28 mouse cellular contexts compared by ENCODE assay signal in the genomic region with DNA sequence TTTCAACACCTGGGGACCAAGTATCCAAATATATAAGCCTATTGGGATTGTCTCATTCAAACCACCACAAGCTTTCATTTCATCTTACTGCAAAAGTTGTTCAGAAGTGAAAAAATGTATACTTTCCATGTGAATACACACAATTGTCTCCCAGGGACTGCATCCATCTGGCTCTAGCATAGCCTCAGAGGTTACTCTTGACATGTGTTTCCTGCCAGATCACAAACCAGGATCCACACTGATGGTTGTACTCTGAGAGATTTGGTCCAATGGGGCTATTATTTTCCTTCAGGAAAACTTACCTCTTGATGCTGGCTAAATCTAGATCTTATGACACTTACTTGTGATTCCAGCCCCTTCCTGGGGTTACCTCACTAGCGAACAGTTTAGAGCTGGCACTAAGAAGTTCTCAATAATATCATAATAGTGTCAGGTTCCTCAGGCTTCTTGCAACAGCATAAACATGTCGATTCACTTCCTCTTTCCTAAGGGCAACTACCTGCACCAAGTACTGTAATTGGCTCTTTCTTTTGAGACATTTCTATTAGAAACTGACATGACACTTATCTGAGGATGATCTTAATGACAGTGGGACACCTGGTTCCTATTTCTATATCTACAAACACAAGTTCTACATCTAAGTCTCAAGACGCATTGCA.
"Had no signal": no experiment of that assay in that cellular context is flagged by ENCODE, and none has a peak within 500 bp of the region (broad histone marks: within the 10 kb centered on the region; RNA-seq: fewer than 3 reads in every experiment).

No protein-coding gene starts in this region.

- H3K36me3 ChIP-seq: heart, embryonic 13.5 days; heart, embryonic 15.5 days; hindbrain, embryonic 10.5 days; hindbrain, embryonic 12.5 days; intestine, embryonic 15.5 days; kidney, embryonic 15.5 days; limb, embryonic 12.5 days; liver, embryonic 13.5 days had no signal

- H3K27me3 ChIP-seq: heart, embryonic 13.5 days; heart, embryonic 15.5 days; hindbrain, embryonic 12.5 days; intestine, embryonic 15.5 days; kidney, embryonic 15.5 days; limb, embryonic 12.5 days; liver, embryonic 13.5 days had no signal

- H3K4me1 ChIP-seq: heart, embryonic 13.5 days; heart, embryonic 15.5 days; hindbrain, embryonic 10.5 days; hindbrain, embryonic 12.5 days; intestine, embryonic 15.5 days; kidney, embryonic 15.5 days; limb, embryonic 12.5 days; liver, embryonic 13.5 days had no signal

- H3K4me3 ChIP-seq: gastrocnemius, adult 2 months; heart, adult 2 months; heart, embryonic 13.5 days; heart, embryonic 15.5 days; hindbrain, embryonic 10.5 days; hindbrain, embryonic 12.5 days; intestine, embryonic 15.5 days; kidney, embryonic 15.5 days; limb, embryonic 12.5 days; liver, embryonic 13.5 days had no signal

- ATAC-seq: hindbrain, embryonic 16.5 days; inflammation-experienced regulatory T-cells, adult 6 months; intestine, embryonic 15.5 days; intestine, postnatal 0 days had no signal

- DNase-seq: gastrocnemius, adult 2 months; gastrocnemius, postnatal 10 days; gastrocnemius, postnatal 25 days; heart, adult 11 months; heart, adult 2 months; heart, postnatal 14 days; heart, postnatal 36 days; kidney, adult 18-20 months; kidney, adult 9 months; kidney, postnatal 14 days; kidney, postnatal 36 days; layer of hippocampus, adult 9-11 months; layer of hippocampus, postnatal 36 days; left cerebral cortex, postnatal 4 days; liver; liver, embryonic 13.5 days had no signal

- H3K9me3 ChIP-seq: heart, embryonic 13.5 days; heart, embryonic 15.5 days; hindbrain, embryonic 10.5 days; hindbrain, embryonic 12.5 days; intestine, embryonic 15.5 days; kidney, embryonic 15.5 days; limb, embryonic 12.5 days; liver, embryonic 13.5 days had no signal

- H3K27ac ChIP-seq: gastrocnemius, adult 2 months; heart, adult 2 months; heart, embryonic 13.5 days; heart, embryonic 15.5 days; hindbrain, embryonic 10.5 days; hindbrain, embryonic 12.5 days; hindbrain, embryonic 14.5 days; intestine, embryonic 15.5 days; kidney, embryonic 15.5 days; kidney, postnatal 0 days; limb, embryonic 12.5 days; liver, embryonic 13.5 days had no signal
